Mouse (Mus musculus) hematopoietic stem cell, adult 5-6 weeks (primary cell): Measurements from ENCODE around the gene Hist1h2ag. TPM values are rescaled to one million over a fixed set of nuclear protein-coding genes. Genes with fewer than 3 reads are reported as not detected.

Experiments used
- ATAC-seq, 2 experiments: fragments of 125-278 bp in 1 of 2; replicated peaks in 1 of 2; 2 replicates each; pipeline ENCODE4 v1.8.0; 2016 to 2017; ENCODE audit warnings: inconsistent platforms in 2 of 2, mild to moderate bottlenecking in 2 of 2, moderate number of reproducible peaks in 2 of 2, low read depth in 1 of 2, moderate TSS enrichment in 1 of 2; ENCODE audit not compliant: low FRiP score in 2 of 2, poor library complexity in 2 of 2, severe bottlenecking in 2 of 2, insufficient read depth in 1 of 2, low TSS enrichment in 1 of 2
- total RNA-seq: library from RNA; stranded (forward); fragments of 172-1452, 232-1000 nt; gene quantifications from 2 replicates; pipeline ENCODE4 v1.2.3, GENCODE M21; 2017

The Hist1h2ag gene
- total RNA-seq, 1 experiment from 2014 or later = 548 TPM

GRCm38 (mm10) chr13:21997821-21998220 lies 44.9 kb downstream of the Hist1h2ag start:
- no peak for ATAC-seq

- no peak for ATAC-seq
Measured at GRCm38 (mm10) chr13:21997201-21997820, 45.4 kb downstream of the Hist1h2ag start.

- no peak for ATAC-seq
Measured at GRCm38 (mm10) chr13:21996840-21997185, 45.9 kb downstream of the Hist1h2ag start.

DNA sequence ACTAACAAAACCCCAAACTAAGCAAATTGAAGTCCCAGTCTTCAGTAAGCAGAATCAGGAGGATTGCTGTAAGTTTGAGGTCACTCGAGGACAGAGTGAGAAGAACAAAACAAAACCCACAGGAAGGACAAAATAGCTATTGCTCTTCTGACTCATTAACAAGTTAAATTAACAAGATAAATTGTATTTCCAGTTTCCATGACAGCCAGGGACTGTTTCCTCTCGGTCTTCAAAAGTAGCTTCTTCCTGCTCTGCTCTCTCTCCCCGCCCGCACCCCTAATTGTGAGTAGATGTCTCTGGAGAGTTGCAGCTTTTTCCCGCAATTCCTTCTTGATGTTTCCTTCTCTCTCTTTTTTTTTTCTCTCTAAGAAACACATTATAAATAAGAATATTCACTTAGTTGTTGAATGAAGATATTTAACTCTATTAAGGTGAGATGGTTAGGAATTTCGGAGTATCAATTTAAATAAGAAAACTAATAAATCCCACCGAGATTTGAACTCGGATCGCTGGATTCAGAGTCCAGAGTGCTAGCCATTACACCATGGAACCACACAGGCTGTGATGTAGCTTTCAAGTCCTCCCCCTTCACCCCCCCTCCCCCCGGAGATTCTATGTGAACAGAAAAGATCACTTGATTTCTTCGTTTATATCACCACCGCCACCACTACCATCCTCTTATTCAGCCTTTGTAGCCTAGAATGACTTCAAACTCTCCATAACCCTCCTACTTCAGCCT lies 46.5 kb downstream of the Hist1h2ag start:
- no peak for ATAC-seq

DNA sequence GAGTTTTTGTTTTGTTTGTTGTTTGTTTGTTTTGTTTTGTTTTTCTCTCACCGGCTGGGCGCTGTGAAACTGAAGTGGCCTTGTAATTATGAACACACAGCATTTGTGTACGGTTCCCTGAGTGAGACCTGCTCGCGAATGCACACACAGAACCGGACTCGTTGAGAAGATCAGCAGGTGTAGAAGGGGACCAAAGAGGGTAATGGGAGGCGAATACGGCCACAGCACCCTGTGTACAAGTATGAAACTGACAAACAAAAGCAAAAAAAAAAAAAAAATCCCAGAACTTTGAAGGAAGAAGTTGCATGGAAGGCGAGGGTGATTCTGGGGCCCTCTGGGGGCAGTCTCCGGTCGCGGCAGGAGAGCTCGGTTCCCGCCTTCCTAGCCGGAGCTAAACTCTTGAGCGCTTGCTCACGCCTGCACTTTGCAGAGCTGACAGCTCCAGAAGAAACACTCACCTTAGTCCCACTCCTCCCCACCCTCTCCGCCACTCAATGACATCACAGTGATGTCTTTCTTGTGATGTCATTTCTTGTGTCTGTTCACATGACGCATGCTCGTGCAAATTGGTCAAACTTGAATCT lies 47.3 kb downstream of the Hist1h2ag start:
- peak; percentile 63 to 64 for ATAC-seq

- no peak for ATAC-seq
Measured at GRCm38 (mm10) chr13:21994896-21995295, 47.8 kb downstream of the Hist1h2ag start.

DNA sequence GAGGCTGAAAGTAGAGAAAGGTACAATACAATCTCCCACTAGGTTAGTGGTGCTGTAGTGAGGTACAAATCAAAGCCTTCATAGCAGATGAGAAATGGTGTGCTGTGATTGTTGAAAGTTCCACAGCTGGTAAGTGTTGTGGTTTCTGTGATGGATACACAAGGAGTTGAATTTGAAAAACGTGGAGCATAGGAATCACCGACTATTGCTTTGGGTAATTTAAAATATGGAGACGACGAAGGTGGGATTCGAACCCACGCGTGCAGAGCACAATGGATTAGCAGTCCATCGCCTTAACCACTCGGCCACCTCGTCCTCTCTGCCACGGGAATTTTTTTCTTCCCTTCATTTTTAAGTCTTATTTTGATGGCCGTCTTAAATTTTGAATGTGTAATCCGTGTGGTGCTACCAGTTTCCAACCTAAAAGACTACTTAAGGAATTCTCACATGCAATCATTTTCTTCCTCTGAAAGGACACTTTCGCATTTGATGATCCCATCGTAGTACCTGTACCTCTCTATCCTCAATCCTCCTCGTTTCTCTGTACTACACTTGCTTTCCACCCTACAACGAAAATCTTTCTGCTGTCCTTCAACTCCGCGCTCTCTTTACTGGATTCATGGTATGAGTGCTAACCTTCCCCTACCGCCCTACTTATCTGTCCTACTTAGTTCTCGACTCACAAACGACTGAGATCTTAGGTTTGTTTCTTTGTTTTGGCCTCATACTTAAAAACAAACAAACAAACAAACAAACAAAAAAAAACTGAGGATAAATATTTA lies 48.6 kb downstream of the Hist1h2ag start:
- ATAC-seq = no peak; a peak in 1 of 4 replicates

DNA sequence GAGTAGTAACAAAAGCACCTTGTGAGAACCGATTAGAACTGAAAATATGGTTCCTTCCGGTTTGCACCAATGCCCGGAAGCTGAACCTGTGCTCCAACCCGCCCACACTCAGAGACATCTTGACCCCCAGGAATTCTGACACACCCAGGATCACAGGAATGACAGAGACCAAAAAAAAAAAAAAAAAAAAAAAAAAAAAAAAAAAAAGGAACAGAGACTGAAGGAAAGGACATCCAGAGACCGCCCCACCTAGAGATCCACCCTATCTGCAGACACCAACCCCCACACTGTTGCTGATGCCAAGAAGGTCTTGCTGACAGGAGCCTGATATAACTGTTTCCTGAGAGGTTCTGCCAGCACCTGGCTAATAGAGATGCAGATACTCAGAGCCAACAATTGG lies 50.2 kb downstream of the Hist1h2ag start:
- ATAC-seq = no peak

Other genes with a start within 250 kb of the Hist1h2ag start
- 25.5 and 234 TPM in 2 replicates for gene Hist1h2bq, start 232.7 kb downstream of the Hist1h2ag start, total RNA-seq
- gene Hist1h2ao, start 232.5 kb downstream of the Hist1h2ag start, total RNA-seq = not detected in 2 replicates
- 1,005 and 2,128 TPM in 2 replicates for gene Hist1h4m, start 231.2 kb downstream of the Hist1h2ag start, total RNA-seq
- gene Hist1h4n, start 210.7 kb downstream of the Hist1h2ag start, total RNA-seq = 608 and 1,167 TPM in 2 replicates
- 2,322 and 2,497 TPM in 2 replicates for gene Hist1h2ap, start 209.4 kb downstream of the Hist1h2ag start, total RNA-seq
- 126 and 348 TPM in 2 replicates for gene Hist1h2br, start 209.2 kb downstream of the Hist1h2ag start, total RNA-seq
- gene Zfp184, start 97.8 kb downstream of the Hist1h2ag start, total RNA-seq = 18.3 and 26.9 TPM in 2 replicates
- gene Pom121l2, start 61.8 kb downstream of the Hist1h2ag start, total RNA-seq = not detected in 2 replicates
- 0.84 and 1.1 TPM in 2 replicates for gene Prss16, start 33.2 kb downstream of the Hist1h2ag start, total RNA-seq
- gene Hist1h2ah, start 7.4 kb downstream of the Hist1h2ag start, total RNA-seq = 573 and 874 TPM in 2 replicates
- gene Hist1h2bk, start 7.1 kb downstream of the Hist1h2ag start, total RNA-seq = 735 and 845 TPM in 2 replicates
- gene Hist1h4i, start 1.6 kb downstream of the Hist1h2ag start, total RNA-seq = 41.9 and 76.5 TPM in 2 replicates
- gene Hist1h2bj, start 270 bp upstream of the Hist1h2ag start, total RNA-seq = 212 and 356 TPM in 2 replicates
- not detected in 2 replicates for gene Vmn1r188, start 41.5 kb upstream of the Hist1h2ag start, total RNA-seq
- gene Vmn1r189, start 62.9 kb upstream of the Hist1h2ag start, total RNA-seq = not detected in 2 replicates
- not detected in 2 replicates for gene Vmn1r191, start 141.0 kb upstream of the Hist1h2ag start, total RNA-seq
- gene Vmn1r192, start 148.2 kb upstream of the Hist1h2ag start, total RNA-seq = not detected in 2 replicates
- gene Vmn1r193, start 180.2 kb upstream of the Hist1h2ag start, total RNA-seq = not detected in 2 replicates
- gene Vmn1r194, start 201.3 kb upstream of the Hist1h2ag start, total RNA-seq = not detected in 2 replicates
- not detected in 2 replicates for gene Vmn1r195, start 227.6 kb upstream of the Hist1h2ag start, total RNA-seq
- gene Vmn1r196, start 247.0 kb upstream of the Hist1h2ag start, total RNA-seq = not detected in 2 replicates